Mouse (Mus musculus): ENCODE results near the gene Igfbp7. TPM values are rescaled to one million over a fixed set of nuclear protein-coding genes. Genes with fewer than 3 reads are reported as not detected.

Gene Igfbp7
- total RNA-seq, 2 experiments from 2014 or later = 167 to 176 TPM

DNA sequence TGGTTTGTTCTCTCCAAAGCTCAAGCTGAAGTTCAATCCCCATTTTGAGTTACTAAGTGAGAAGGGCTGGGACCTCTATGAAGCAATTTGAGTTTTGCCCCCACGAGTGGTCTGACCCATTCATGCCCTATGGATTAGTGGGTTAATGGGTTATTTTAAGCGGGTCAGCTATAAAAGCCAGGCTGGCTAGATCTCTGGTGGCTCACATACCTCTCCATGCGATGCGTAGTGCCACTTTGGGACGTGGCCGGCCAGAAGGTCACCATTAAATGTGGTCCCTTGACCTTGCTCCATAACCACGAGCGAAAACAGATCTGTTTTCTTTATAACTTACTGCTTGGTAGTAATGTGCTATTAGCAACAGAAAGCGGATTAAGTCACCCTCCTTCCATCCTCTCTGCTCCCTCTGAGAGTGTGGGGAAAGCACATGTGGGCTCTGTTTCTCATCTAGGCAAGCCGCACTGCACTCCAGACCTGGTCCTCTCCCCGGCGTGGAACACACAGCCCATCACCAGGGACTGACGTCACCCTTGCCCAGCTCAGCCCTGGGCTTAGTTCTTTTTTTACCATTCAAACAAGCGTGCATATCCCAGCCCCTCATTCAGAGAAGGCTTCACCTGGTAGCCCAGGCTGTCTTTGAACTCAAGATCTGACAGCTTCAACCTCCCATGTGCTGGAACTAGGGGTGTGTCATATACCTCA, 28.3 kb downstream of the Igfbp7 start:
- DNase-seq = no peak

DNA sequence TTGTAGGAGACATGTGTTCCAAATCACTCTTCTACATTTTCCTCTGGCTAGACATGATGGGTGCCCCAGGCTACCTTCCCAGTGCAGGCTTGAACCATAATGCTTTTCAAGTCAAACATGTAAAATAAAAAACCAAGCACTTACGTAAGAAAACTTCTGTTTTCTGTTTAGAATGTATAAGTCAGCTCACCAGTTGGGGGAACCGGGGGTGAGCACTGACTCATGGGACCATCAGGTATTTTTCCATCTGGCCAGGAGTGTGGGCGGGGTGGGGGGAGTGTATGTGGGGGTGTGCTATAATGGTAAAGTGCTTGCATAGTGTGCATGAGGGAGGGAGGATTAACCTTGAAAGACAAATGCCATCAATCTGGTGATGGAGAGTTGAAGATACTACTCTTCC, 29.8 kb downstream of the Igfbp7 start:
- no peak for DNase-seq

DNA sequence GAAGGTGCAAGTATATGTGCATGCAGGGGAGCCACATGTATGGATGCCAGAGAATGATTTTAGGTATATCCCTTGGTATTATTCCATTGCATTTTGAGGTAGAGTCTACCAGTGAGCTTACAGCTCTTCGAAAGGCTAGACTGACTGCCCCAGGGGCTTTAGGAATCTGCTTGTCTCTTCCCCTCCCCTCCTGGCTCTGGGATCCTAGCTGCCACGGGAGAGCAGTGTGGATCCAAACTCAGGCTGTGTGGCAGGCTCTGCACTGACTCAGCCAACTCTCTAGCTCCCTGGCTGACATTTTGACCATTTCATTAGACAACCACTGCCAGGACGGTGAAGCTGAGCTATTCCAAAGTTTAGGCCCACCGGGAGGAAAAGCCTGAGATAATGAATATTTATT, 32.3 kb downstream of the Igfbp7 start:
- DNase-seq = no peak

DNA sequence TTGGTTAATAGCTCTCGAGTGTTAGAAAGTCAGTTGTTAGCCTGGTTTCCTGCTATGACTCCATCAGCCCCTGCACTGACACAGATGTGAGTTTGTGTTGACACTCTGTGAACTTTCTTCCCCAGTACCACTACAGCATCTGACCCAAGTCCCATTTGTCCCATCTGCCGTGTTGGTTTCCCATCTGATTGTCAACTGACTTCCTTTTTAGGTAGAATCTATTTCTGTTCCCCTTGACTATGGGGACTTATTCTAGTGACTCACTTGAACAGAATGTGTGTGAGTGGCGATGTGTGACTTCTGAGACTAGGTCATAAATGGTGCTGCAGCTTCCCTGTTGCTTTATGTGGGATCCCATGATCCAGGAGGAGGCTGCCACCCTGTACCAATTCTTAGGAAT, 32.9 kb downstream of the Igfbp7 start:
- no peak for DNase-seq

DNA sequence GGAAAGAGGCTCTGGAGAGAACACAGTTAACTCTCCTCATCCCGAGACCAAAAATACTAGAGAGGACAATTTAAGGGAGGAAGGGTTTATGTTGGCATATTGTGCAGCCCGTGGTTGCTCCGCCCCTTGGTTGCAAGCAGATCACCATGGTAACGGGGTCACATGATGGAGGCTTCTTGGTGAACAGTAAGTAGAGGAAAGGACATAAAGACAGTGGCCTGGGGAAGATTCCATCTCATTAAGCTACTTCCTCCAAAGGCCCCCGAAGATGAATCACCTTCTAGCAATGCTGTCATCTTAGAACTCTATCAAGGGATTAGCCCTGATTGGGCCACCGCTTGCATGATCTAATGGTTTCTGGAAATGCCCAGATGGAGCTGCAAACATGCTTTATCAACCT, 35.1 kb downstream of the Igfbp7 start:
- peak in 1 of 2 experiments; percentile 69 for DNase-seq

DNA sequence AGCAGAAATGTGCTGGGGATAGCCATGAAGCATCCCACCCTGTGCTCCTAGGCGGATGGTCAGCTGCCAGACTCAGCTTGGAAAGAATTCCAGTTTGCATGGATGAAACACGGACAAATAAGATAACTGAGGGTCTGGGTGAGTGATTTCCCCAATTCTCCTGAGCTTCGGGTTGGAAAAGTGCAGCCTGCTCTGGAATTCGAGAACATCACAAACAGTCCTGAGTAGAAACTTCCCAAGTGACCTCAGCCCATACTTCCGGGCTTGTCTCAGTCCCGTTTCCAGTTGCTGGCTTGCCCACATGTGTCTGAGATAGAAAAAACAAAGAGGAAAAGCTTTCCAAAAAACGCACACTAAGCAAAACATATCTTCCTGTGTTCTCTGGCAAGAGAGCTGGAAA, 35.6 kb downstream of the Igfbp7 start:
- DNase-seq = peak; percentile 79 to 86

DNA sequence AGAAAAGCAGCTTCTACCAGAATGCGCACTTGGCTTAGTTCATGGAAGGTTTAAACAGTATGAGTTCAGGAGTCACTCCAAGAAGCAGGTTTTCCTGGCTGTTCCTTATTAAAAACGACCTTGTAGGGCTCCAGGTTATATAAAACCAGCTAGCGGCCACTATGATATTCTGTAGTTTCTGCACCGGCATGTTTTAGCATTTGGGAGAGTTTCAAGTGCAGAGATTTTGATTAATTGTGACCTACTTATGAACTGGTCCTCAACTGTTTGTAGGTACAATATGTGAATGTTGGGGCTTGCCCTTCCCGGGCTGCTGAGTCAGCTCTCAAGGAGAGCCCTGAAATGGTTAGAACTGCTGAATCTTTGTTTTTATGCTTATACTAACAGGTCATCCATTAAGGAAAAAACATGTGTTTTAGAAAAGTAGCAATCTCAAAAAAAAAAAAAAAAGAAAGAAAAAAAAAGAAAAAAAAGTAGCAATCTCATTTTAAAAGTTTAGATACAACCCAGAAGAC, 37.4 kb downstream of the Igfbp7 start:
- no peak for DNase-seq

DNA sequence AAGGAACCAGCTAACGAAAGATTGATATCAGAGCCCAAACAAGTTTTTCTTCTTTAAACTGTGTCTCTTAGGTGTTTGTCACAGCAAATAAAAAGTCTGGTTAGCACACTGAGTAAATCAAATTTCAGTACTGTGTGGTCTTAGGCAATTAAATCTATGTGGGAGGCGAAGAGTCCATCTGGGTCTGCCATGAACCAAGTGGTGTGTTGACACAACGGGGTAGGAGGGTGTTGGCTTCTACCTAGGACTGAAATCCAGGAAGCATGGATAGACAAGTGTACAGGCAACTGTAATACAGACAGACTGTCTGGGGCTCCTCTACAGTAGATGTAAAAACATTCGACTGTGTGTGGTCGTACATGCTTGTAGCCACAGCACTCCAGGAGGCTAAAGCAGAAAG, 38.4 kb downstream of the Igfbp7 start:
- DNase-seq = no peak

DNA sequence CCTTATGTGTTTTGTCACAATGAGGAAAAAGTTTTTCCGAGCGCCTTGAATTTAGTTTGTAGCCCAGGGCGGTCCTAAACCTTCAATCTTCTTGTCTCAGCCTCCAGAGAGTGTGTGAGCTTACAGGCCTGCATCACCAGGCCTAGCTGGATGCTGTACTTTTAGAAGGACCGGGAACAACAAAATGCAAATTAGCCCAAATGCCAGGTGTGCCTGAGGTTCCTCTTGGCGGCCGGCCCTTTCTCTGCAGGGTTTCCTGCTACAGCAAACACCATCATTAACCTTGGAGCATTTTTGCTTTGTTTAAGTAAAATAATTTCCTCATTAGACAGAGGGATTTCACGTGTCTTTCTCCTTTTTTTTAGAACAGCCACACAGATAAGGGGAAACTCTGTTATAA, 39.6 kb downstream of the Igfbp7 start:
- no peak for DNase-seq

DNA sequence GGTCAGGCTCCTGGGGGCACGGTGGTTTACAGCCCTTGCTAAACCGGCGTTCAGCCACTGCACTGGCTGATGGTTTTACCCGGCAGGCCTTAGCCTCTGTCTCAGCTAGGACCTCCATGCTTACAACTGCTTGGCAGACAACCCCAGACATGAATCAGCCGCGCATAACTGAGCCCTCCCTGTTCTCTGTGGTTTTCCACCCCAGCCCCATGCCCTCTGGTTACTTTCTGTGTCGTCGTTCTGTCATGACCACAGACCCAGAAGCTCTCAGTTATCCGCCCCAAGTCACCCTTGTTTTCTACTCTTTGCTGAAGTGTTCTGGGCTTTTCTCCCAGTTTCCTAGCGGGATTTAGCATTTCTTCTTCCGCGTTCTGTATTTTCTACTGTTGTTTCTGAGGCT, 40.2 kb downstream of the Igfbp7 start:
- peak in 1 of 2 experiments; percentile 69 for DNase-seq

DNA sequence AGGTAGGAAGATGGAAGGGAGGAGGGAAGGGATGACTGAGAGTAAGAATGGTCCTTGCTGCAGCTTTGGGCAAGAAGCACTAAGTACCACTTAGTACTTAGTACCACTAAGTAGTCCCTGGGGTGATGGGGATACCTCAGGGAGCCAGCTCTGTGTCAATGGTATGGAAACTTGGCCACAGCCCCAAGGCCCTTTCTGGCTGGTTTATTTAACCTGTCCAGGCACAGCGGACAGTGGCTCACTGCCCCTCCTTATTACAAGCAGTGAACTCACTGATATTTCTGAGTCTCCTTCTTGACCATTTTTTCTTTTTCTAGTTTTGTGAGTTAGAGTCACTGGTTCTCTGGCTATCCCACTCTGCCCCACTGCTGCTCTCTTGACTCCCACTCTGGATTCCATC, 40.7 kb downstream of the Igfbp7 start:
- no peak for DNase-seq

DNA sequence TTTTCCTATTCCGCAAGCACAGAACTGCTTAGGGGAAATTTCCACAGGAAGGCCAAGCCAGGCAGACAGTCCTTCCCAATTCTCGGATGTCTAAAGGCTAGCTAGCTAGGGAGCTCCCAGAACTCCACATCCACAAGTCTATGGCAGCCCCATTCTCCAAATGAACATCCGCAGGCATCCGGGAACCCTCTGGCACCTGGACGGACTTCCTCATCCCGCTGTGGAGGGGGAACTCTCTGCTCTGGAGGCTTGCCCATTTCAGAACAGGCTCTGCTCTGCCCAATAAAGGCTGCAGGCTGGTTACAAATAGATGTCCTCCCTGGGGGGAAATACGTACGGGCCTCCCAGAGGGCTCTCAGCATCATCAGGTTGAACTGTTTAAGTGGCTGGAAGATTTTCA, 41.5 kb downstream of the Igfbp7 start:
- DNase-seq = peak in 1 of 2 experiments; percentile 64

DNA sequence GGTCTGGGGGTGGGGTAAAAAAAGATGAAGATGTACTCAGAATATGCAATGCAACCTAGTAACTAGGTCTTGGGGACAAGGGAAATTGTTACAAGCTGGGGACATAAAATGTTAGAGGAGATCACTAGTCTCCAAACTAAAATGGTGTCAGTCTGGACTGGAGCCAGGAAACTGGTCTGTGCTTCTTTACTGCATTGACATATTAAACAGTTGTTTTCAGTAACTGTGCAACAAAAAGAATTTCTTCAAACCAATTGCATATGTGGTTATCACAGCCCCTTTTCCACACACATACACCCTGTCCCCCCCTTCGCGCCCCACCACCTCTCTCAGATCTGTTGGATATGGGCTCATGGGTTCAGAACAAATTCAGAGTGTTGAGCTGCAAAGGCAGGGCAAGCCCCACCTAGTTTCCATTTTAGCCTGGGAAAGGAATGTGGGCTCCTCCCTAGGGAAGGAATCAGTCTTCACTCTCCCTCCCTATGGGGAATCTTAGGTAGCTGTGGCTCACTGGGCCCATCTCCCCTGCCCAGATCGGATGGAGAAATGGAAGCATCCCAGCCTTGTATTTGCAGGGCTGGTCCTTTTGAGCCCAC, 43.3 kb downstream of the Igfbp7 start:
- no peak for DNase-seq

DNA sequence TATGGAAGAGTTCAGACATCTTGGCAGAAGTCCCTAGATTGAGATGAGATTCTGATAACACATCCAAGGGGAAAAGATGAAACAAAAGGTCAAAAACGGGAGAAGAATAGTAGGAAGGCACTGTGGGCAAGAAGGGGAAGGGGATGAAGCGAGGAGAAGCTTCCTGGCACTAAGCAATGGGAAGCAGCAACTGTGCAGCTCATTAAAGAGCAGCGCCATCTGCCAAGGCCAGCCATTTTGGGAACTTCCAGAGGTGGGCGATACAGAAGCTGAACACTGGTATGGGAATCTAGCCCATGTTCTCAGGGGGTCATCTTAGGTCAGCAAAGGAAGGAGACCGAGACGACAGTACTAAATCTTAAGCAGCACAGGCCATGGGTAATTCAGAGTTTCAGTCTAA, 44.2 kb downstream of the Igfbp7 start:
- no peak for DNase-seq

DNA sequence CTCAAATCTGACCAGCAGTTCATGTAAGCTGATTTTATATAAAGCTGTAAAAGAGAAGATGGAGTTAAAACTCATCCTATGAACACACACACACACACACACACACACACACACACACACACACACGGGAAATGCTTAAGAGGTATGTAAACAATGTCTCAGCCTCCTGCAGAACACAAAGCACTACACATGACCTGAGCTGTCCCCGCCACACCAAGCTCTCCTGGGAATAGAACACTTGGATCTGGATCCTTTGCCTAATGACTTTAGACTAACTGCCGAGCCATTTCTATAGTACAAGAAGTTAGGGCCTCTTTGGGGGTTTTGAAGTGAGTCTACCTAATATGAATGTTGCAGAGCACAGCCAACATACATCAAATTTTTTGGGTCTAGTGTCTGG, 45.7 kb downstream of the Igfbp7 start:
- peak in 1 of 2 experiments; percentile 57 for DNase-seq

DNA sequence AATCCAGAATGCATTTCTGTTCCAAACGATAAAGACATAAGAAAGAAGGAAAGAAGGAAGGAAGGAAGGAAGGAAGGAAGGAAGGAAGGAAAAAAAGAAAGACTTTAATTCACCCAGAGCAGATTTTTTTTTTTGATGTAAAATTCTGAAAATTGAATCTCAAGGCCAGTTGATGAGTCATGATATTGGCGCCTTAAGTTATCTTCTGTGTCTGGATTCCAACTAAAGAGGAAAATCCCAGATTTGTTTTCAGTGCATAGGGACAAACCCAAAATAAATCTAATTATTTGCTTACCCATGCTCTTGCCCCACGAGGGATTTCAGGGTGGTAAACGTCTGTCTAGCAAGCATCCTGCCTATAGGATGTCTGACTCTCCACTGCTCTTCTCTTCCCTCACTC, 46.8 kb downstream of the Igfbp7 start:
- no peak for DNase-seq

DNA sequence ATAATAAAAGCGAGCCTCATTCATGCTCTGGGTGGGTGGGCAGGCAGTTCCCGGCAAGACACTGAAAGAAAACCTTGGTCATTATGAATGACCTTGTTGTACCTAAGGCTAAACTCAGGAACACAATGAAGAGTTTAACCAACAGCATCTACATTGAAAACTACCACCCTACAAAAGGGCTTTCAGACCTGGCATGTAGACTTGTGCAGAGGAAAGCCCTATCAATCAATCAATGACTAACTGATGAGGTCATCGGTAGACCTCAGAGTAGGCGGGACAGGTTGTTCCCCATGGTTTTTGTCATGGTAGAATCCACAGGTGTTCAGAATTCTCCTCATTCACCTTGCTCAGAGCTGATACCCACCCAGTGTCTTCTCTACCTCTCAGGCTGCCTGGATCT, 47.9 kb downstream of the Igfbp7 start:
- DNase-seq = no peak

DNA sequence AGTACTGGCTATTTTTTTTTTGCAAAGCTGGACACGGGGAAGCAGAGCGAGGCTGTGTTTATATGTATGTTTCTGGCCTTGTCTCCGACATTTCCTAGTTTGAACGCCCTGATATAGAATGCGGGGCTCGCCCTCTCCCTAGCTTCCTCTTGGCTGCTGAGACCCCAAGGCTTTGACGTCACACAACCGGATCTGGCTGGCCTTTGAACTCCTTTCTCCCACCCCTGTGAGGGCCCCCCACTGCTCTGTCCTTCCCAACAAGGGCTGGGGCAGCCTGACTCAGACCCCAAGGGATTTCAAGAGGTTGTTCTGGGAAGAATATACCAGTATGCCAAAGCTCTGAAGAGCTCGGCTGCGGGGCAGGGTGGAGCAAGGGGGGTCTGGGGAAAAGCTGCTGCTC, 49.5 kb downstream of the Igfbp7 start:
- peak; percentile 75 to 78 for DNase-seq

DNA sequence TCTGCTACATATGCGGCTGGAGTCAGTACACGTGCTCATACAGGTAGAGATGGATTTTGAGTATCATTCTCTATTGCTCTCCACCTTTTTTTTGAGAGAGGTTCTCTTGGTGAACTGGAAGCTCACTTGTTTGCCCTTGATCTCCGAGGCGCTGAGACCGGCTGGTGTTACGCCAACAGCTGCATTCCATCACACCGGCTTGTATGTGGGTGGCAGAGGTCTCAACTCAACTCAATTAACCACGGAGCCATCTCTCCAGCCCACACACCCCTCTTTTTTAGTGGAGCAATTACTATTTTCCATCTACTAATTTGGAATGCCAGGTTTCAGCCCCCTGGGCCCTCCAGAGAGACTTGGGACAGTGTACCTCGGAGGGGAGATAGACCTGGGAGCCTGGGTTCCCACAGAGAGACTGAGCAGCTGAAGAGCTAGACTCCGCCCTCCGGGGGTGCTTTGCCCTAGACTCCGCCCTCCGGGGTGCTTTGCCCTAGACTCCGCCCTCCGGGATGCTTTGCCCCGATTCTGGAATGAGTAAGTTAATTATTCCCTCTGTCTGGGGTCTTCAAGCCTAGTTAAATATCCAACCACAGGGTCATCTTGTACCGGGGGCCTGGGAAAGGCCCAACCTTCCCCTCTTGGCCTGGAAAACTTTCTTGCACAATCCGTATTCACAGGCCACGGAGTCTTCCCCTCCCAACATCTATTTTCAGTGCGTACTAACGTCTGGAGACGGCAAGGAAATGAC, 50.3 kb downstream of the Igfbp7 start:
- DNase-seq = peak; percentile 87 to 90

DNA sequence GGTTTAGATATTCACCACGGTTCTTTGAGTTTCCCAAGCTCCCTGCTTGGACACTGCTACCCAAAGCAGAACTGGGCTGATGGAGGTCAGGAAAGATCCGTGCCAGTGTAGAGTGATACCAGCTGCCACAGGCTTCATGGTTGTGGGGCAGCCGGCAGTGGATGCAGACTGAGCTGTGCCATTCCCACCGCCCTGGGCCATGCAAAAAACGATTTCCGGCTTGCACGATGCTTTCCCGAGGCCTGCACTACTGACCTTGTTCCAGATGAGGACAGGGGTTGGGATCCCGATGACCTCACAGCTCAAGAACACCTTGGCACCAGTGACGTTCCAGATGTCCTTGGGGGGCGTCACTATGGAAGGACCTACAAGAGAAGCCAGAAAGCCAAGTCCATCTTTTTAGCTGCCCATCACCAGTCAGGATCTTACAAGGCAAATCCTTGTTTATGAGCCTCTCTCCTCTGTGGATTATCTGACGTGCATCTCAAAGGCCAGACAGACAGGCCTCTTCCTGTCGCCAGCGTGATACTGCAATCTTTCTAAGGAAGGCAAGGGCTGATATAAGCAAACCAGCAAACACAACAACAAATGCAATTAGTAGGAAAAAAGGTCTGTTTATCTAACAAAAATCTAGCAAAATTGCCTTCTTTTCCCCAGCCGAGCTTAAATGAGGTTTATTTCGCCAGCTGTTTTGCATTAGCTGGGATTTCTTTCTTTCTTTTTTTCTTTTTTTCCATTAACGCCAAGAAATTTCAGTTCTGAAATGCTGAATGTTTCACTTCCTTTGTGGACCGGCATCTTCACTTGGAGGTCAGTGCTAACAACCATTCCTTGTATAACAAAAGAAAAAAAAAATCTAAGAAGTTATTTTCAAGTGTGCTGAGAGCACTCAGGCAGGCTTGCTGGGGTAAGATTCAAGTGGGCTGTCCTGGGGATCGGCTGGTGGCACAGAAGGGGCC, 52.3 kb downstream of the Igfbp7 start:
- DNase-seq = no peak

DNA sequence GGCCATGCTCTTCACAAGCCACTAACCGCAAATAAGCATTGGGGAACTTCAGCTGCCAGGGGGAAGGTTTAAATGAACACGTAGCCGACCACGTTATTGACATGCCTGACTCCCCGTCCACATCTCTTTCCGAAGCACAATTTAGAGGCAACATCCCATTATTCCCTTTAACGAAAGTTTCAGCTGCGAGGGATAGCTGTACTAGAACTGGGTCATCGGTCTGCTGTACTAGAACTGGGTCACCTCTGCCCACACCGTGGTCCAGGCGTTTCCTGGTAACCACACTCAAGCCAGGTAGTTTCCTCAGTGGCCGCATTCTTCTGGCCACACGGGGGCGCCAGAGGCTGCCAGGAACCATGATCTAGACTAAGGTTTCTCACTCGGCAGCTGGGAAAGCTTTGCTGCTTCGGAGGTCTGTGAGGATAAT, 53.5 kb downstream of the Igfbp7 start:
- DNase-seq = peak; percentile 83 to 93

DNA sequence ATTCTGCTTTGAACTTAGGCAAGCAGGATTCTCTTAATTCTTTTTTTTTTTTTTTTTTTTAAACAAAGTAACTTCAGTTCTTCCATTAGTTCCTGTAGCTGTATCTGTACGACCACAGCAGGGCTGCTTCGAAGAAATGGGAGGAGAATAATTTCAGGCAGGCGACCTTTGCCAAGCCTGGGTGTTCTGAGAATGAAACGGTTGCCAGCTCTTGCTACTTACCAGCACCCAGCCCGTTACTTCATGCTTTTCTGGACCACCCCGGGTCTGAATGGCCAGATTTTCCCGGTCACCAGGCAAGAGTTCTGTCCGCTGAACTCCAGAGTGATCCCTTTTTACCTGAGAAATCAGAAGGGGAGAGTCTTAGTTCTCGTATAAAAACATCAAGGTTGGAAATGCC, 56.1 kb downstream of the Igfbp7 start:
- no peak for DNase-seq
